Mouse (Mus musculus): ENCODE measurements at regions not wholly inside any gene's neighbourhood (a gene's known extent, or its start where the extent isn't known, plus 50 kb on each side); places are given as distances from the start of the nearest gene placed in this dataset.

DNA sequence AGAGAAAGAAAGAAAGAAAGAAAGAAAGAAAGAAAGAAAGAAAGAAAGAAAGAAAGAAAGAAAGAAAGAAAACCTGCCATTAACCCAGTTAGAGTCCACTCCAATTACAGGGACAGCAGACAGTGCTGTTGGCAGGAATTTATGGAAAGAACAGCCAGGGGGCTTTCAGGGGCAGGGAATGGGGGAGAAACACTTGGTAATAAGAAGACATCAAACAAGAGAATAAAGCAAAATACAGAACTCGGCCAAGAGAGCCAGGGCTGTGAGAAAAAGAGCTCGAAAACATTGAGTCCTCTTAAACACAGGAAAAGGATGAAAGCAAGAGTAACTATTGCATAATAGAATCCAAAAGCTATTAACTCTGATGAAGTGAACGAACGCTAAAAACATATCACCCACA, 371.0 kb upstream of the Hs6st1 start:
- TF ChIP-seq CTCF (conservative IDR thresholded peaks at IDR 0.05; ENCODE audit: low read length) (no peak), POU5F1 (IDR thresholded peaks at IDR 0.05; ENCODE audit: borderline replicate concordance, low read length) (no peak)

All from E14TG2a.4 (cell line).